Mouse (Mus musculus): ENCODE measurements around the gene 4930402H24Rik.

DNA sequence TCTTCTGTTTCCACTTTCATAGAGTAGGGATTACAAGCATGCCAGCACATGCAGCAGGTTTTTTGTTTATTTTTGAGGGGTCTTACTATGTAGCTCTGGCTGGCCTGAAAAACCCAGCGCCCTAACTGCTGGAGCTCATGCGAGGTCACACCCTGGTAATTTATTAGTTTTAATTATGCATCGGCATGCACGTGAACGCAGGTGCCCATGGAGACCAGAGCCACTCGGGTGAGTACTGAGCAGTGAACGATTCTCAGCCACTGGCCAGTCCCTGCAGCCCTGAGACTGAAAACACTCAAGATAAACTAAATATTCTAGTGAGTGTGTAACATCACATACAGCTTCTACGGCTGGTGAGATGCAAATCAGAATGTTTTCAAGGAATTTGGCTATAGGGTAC lies 110.5 kb downstream of the 4930402H24Rik start:
- TF ChIP-seq CTCF (IDR thresholded peaks at IDR 0.05; ENCODE audit: borderline replicate concordance, insufficient read depth, low read length): no peak
- TF ChIP-seq POLR2A (IDR thresholded peaks at IDR 0.05; ENCODE audit: low read depth, low read length): no peak
